Mouse (Mus musculus) retina, adult 2 months (tissue): Measurements from ENCODE around the gene Ticrr.
A peak's percentile ranks its signal among the peaks of the same experiment; 100 is the strongest.

ENCODE experiments used
- DNase-seq: peaks from one replicate; pipeline ENCODE4 v3.0.0-alpha.2; 2012; ENCODE audit warnings: low read depth, low spot score

The Ticrr gene

GRCm38 (mm10) chr7:79659578-79660290 is at the start of gene Ticrr:
Gene Ticrr, plus strand, starts transcription at chr7:79660196.
- peak; percentile 65 for DNase-seq

GRCm38 (mm10) chr7:79611901-79612300 is 48.1 kb upstream of the Ticrr start:
- DNase-seq = no peak

DNA sequence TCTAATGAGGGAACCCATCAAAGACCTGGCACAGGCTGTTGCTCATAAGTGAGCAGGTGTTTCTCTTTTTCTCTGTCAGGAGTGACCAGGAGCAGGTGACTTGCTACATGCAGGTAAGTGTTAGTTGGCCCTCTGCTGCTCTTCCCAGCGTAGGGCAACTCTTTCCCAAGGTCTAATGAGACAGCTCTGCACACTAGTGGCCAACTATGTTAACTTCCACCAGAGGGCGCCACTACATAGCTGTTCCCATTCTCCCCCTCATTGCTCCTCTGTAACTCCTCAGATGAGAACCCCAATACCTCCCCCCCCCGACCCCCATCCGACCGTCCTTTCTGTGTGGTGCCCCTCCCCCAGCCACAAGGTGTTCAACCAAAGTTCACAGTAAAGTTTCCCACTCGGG is 47.2 kb upstream of the Ticrr start:
- DNase-seq = peak; percentile 20

DNA sequence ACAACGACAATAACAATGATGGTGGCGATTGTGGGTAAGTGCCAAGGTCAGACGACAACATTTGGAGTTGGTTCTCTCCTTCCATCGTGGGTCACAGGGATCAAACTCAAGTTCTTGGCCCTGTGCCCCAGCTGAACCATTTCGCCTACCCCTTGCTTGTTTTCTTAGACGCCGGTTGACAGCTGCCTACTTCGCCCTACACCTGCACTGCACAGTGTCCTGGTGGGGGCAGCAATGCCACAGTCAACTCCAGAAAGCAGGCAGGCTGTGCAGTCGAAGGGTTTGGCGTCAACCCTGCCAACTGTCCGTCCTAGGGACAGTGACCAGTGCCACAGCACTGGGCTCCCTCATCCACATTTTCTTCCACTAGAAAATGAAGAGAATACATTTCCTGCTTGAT is 46.7 kb upstream of the Ticrr start:
- no peak for DNase-seq

- no peak for DNase-seq
Measured at GRCm38 (mm10) chr7:79615008-79615407, 45.0 kb upstream of the Ticrr start.

DNA sequence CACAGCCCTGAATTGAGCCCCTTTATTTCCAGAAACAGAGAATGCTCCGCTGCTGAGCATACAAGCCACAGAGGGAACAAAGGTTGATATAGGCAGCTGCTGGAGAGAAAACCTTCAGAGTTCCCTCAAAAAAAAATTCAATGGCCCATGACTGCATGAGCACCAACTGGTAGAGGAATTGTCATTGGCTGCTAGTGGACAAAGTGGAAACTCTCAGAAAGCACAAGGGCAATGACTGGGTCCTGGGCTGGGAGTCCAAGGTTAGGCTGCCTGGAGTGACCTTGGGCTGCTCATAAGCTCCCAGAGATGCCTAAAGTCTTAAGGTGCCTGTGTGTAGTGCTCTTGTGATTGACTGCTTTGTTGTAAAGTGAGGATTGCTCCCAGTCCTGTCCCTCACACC is 44.1 kb upstream of the Ticrr start:
- DNase-seq = no peak

- no peak for DNase-seq
Measured at GRCm38 (mm10) chr7:79617418-79617817, 42.6 kb upstream of the Ticrr start, which contains the start of gene Rhcg. Gene Rhcg, minus strand, starts transcription at chr7:79617657.

GRCm38 (mm10) chr7:79619493-79619892 is 40.5 kb upstream of the Ticrr start:
- DNase-seq = no peak

DNA sequence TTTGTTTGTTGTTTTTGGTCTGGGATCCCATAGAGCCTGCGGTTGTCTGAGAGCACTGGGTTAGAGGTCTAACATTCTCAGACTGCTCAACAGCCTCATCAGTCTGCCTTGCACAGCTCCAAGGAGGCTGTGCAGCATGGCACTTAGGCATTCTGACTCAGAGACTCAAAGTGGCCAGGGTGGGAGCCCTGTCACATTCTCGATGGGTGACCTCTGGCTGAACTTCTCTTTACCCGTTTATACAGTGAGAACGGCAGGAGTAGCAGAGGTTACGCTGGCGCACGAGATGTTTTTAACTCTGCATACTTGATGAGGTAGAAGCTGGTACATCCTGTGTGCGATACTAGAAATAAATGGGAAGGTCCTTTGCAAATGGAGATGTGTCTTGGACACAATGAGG is 36.9 kb upstream of the Ticrr start:
- DNase-seq = no peak

DNA sequence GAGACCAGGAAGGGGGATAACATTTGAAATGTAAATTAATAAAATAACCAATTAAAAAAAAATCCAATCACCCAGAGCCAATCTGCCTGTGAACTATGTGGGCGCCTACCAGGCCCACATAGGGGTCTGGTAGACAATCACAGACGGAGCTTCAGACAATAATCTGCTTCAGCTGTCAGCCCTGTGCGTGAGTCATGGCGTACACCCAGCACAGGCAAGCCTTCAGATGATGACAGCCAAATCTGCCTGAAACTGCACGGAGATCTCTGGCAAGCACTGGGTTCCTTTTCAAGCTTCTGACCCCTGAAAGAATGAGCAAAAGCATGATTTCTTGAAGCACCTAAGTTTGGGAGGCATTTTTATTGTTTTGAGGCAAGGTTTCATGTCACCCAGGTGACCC is 33.8 kb upstream of the Ticrr start:
- no peak for DNase-seq

DNA sequence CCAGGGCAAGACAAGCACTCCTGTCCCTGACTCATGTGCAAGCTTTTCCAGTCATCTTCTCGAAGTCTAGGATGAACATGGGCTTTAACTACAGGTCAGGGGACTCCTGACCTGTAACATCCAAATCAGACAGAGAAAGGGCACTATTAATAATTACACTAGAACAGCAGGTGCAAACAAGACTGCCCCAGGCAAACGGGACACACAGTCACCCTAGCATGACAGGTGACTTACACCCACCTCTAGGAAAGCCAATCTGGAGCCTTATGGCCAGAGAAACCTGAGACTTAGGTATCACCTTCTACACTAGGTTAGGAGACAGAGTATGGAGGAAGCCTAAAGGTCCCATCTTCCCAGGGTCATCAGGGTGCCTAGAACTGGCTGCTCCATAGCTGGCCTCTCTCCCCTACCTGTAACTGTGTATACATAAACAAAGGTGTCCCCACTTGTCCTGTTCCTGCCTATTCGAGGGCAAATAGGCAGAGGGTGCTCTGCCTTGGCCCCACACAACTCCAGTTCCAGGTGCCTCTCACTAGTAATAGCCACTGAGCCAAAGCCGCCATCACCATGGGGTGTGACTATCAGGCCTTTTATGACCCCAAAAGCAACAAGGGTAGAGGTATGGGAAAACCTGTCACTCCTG is 31.6 kb upstream of the Ticrr start:
- DNase-seq = no peak

GRCm38 (mm10) chr7:79631773-79632348 is 28.1 kb upstream of the Ticrr start:
- no peak for DNase-seq

DNA sequence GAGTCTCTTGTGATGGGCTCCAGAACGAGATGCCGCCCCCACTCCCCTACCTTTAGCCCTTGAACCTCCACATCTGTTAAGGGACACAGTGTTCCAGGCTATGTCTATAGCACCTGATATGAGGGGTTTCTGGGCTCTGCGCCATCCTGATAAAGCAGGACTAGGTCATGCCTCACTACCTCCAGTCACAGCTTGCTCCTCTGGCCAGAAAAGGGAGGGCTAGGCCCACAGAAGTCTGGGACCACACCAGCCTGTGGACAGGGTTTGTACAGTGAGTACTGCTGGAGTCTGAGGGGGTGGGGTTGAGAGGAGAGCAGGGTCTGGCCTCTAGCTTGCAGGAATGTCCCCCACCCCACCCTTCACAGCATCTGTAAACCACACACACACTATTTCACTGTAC is 12.8 kb upstream of the Ticrr start:
- DNase-seq = no peak

DNA sequence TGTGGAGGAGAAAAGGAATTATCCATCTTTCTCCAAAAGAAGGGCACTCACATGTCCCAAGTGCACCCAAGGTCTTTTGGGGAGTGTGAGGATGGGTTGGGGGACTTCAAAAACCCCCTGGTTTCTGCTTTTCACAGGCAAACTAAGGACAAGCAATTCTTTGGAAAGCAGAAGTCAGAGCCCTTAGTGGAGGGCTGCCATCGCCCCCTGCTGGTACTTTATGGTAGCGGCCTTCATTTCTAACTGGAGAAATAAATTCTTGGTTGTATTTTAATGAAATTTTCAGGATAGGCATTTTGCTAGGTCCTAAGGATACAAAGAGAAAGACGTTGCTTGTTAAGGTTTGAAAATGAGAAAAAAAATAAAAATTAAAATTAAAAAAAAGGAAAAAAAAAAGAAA is 11.0 kb upstream of the Ticrr start:
- DNase-seq = peak; percentile 4

DNA sequence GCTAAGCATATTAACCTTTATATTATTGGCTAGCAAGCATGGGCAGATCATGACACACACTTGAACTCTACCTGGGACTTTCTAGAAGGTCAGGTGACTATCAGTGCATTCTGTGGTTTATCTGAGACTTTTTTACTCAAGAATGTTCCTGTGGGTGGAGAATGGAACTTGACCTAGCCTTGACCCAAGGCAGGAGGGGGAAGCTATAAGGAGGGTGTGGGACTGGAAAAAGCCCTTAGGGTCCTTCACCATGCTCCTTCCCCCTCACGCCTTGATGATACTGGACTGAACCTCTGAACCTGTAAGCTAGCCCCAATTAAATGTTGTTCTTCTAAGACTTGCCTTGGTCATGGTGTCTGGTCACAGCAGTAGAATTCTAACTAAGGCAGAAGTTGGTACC is 5.8 kb upstream of the Ticrr start:
- no peak for DNase-seq

DNA sequence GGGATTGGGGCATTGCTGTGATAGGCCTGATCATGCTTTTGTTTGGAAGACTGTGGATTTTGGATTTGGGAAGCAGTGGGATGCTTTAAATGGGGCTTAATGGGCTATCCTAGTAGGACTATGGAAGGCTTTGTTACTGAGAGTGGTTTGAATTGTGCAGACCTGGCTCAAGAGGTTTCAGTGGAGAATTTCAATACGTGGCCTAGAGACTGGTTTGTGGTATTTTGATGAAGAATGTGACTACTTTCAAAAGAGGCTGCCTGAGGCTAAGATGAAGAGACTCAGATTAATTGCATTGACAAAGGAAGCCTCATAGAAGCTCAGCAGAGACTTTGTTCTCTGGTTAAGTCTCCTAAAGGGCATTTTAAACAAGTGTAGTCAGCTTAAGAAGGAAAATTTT is 5.4 kb upstream of the Ticrr start:
- no peak for DNase-seq

DNA sequence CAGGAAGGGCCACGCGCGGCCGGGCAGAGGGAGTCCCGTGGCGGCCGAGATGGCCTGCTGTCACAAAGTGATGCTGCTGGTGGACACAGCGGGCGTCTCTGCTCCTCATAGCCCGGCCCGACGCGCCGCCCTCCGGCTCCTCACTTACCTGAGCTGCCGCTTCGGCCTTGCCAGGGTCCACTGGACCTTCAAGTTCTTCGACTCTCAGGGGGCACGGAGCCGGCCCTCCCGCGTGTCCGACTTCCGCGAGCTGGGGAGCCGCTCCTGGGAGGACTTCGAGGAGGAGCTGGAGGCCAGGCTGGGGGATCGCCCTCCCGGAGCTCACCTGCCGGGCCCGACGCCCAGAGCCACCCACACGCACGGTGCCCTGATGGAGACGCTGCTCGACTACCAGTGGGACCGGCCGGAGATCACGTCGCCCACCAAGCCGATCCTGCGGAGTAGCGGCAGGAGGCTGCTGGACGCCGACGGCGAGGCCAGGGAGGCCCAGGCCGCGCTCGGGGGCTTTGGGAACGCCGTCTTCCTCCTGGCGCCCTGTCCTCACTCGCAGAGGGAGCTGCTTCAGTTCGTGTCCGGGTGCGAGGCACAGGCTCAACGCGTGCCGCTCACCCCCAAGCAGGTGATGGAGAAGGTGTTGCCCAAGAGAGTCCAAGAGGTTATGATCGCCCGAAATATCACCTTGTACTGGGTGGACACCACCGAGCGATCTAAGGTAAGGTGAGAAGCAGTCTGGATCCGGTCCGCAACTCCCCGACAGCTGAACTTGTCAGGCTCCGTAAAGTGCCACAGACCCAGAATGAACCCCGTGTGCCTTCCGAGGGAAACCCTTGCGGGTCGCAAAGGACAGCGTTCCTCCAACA is 525 bp downstream of the Ticrr start:
- DNase-seq = no peak

- DNase-seq = no peak
Measured at GRCm38 (mm10) chr7:79661253-79661890, 1.4 kb downstream of the Ticrr start.

- DNase-seq = no peak
Measured at GRCm38 (mm10) chr7:79666690-79667089, 6.7 kb downstream of the Ticrr start.

- DNase-seq = no peak
Measured at GRCm38 (mm10) chr7:79670900-79671604, 11.1 kb downstream of the Ticrr start.

GRCm38 (mm10) chr7:79679186-79679585 is 19.2 kb downstream of the Ticrr start:
- no peak for DNase-seq
